10 mouse cellular contexts compared by ENCODE assay signal in genomic region chr17:29873580-29874015, GRCm38 (mm10).
DNase-seq lines count a peak whose midpoint lies in the region; ATAC-seq lines count a peak whose summit lies in the region.
"Had no signal": no experiment of that assay in that cellular context is flagged by ENCODE, and none has a peak within 500 bp of the region (broad histone marks: within the 10 kb centered on the region; RNA-seq: fewer than 3 reads in every experiment).

No protein-coding gene starts in this region.

- peak; percentile 28 to 43 for DNase-seq in kidney, postnatal 4 days
- no peak for DNase-seq in kidney, postnatal 36 days
- peak; percentile 70 to 91 for DNase-seq in cerebellum, postnatal 4 days (ENCODE audit: low spot score in 2 of 2)
- peak; percentile 35 for DNase-seq in heart, adult 8-10 months (ENCODE audit: low spot score)
- peak; percentile 91 to 92 for DNase-seq in layer of hippocampus, postnatal 36 days
- DNase-seq in adrenal gland, postnatal 25 days: no peak

- peak overlapping the region; percentile 77 for H3K27ac ChIP-seq in neural tube, embryonic 15.5 days (replicated peaks)

- H3K4me2 ChIP-seq in neural tube, embryonic 15.5 days: peak overlapping the region; percentile 5; the same call in 1 of the 2 replicates

- H3K4me3 ChIP-seq in neural tube, embryonic 15.5 days (replicated peaks): no peak overlapping the region
- H3K4me3 ChIP-seq: erythroblast, embryonic 14.5 days; megakaryocyte, embryonic 14.5 days had no signal

- H3K4me1 ChIP-seq in neural tube, embryonic 15.5 days: peaks cover 23% of the 10 kb centered on the region

- H3K9me3 ChIP-seq in neural tube, embryonic 15.5 days (replicated peaks): no peaks in the 10 kb centered on the region

- H3K27me3 ChIP-seq in neural tube, embryonic 15.5 days (replicated peaks): no peaks in the 10 kb centered on the region

- ATAC-seq in neural tube, embryonic 15.5 days (ENCODE audit: low FRiP score): peak; percentile 84
- ATAC-seq in monocyte, adult 5-6 weeks (replicated peaks; ENCODE audit: insufficient number of reproducible peaks, low FRiP score, low TSS enrichment, poor library complexity, severe bottlenecking): no peak

- H3K9ac ChIP-seq in neural tube, embryonic 15.5 days (replicated peaks): peak overlapping the region; percentile 36; the same call in 1 of the 2 replicates

- 37% methylated on average over 7 of the region's 7 CpGs for WGBS in neural tube, embryonic 15.5 days

- H3K36me3 ChIP-seq in neural tube, embryonic 15.5 days: no peaks in the 10 kb centered on the region

Comparison
In these comparisons a context has a peak if more than half of its experiments do, and no peak if none do; other contexts are left out.
1. DNase-seq: peak in kidney, postnatal 4 days (2 of 2), cerebellum, postnatal 4 days (2 of 2), heart, adult 8-10 months (single experiment) and layer of hippocampus, postnatal 36 days (2 of 2); none in kidney, postnatal 36 days (0 of 2) and adrenal gland, postnatal 25 days (single experiment).